Mouse (Mus musculus) embryonic fibroblast, embryonic 13.5 days (primary cell): ENCODE results near the gene Cacna1h. TPM values are rescaled to one million over a fixed set of nuclear protein-coding genes. Genes with fewer than 3 reads are reported as not detected.

Experiments used
- H3K27ac ChIP-seq: 2 replicates; pipeline ENCODE4 v1.5.1; 2012; ENCODE audit warnings: low read length, control low read depth, inconsistent platforms; ENCODE audit not compliant: insufficient read depth
- H3K4me1 ChIP-seq: 2 replicates; pipeline ENCODE4 v1.6.1; 2011; ENCODE audit warnings: low read length; ENCODE audit not compliant: control insufficient read depth, insufficient read depth
- H3K4me3 ChIP-seq: 2 replicates; pipeline ENCODE4 v1.5.1; 2011; ENCODE audit warnings: mild to moderate bottlenecking, control low read depth, low read length; ENCODE audit not compliant: insufficient read depth
- CTCF ChIP-seq: IDR thresholded peaks from 2 replicates; pipeline ENCODE4 v1.5.1; 2011; ENCODE audit warnings: mild to moderate bottlenecking, control low read depth, low read length, moderate library complexity, borderline replicate concordance; ENCODE audit not compliant: insufficient read depth
- POLR2A ChIP-seq: IDR thresholded peaks from 2 replicates; pipeline ENCODE4 v1.6.1; 2011; ENCODE audit warnings: low read depth, mild to moderate bottlenecking, control low read depth, low read length, moderate library complexity
- polyA plus RNA-seq: library from polyadenylated mRNA; stranded (reverse); fragments of >200 nt; gene quantifications from 2 replicates; pipeline ENCODE4 v1.2.4, GENCODE M21; 2011; ENCODE audit warnings: low read depth; ENCODE audit not compliant: missing spikeins, insufficient read length

Cacna1h gene
- polyA plus RNA-seq, 1 experiment: 12.3 TPM

- Histone ChIP-seq H3K27ac (no peak overlapping the region), H3K4me3 (no peak overlapping the region), H3K4me1 (no peaks in the 10 kb centered on the region)
- TF ChIP-seq CTCF (no peak), POLR2A (no peak)
Observed at GRCm38 (mm10) chr17:25445841-25446240, 12.3 kb upstream of the Cacna1h start.

GRCm38 (mm10) chr17:25445074-25445473 is 11.5 kb upstream of the Cacna1h start:
- no peaks in the 10 kb centered on the region for H3K4me1 ChIP-seq
- no peak overlapping the region for H3K4me3 ChIP-seq
- no peak for TF ChIP-seq CTCF
- TF ChIP-seq POLR2A: no peak
- no peak overlapping the region for H3K27ac ChIP-seq

GRCm38 (mm10) chr17:25442889-25443288 is 9.3 kb upstream of the Cacna1h start:
- Histone ChIP-seq H3K4me3 (no peak overlapping the region), H3K4me1 (no peaks in the 10 kb centered on the region), H3K27ac (no peak overlapping the region)
- TF ChIP-seq CTCF (no peak), POLR2A (no peak)

GRCm38 (mm10) chr17:25441417-25441816 is 7.8 kb upstream of the Cacna1h start:
- no peak for TF ChIP-seq CTCF
- no peak for TF ChIP-seq POLR2A
- Histone ChIP-seq H3K4me3 (no peak overlapping the region), H3K4me1 (no peaks in the 10 kb centered on the region), H3K27ac (no peak overlapping the region)

GRCm38 (mm10) chr17:25433223-25433616 is 363 bp downstream of the Cacna1h start:
- no peak for TF ChIP-seq POLR2A
- TF ChIP-seq CTCF: no peak
- H3K27ac ChIP-seq: no peak overlapping the region
- peak overlapping the region; percentile 29 for H3K4me3 ChIP-seq
- H3K4me1 ChIP-seq: no peaks in the 10 kb centered on the region

- TF ChIP-seq POLR2A (no peak), CTCF (no peak)
- Histone ChIP-seq H3K4me1 (no peaks in the 10 kb centered on the region), H3K4me3 (peak overlapping the region; percentile 17), H3K27ac (no peak overlapping the region)
Observed at GRCm38 (mm10) chr17:25432433-25433181, 976 bp downstream of the Cacna1h start.

- Histone ChIP-seq H3K4me1 (no peaks in the 10 kb centered on the region), H3K27ac (no peak overlapping the region), H3K4me3 (no peak overlapping the region)
- TF ChIP-seq POLR2A: no peak
- no peak for TF ChIP-seq CTCF
Observed at GRCm38 (mm10) chr17:25430534-25430933, 3.0 kb downstream of the Cacna1h start.

- TF ChIP-seq CTCF: no peak
- no peak for TF ChIP-seq POLR2A
- no peak overlapping the region for H3K27ac ChIP-seq
- no peak overlapping the region for H3K4me3 ChIP-seq
- H3K4me1 ChIP-seq: no peaks in the 10 kb centered on the region
Observed at GRCm38 (mm10) chr17:25429886-25430285, 3.7 kb downstream of the Cacna1h start.

GRCm38 (mm10) chr17:25429240-25429639 is 4.3 kb downstream of the Cacna1h start:
- Histone ChIP-seq H3K4me3 (no peak overlapping the region), H3K27ac (no peak overlapping the region), H3K4me1 (no peaks in the 10 kb centered on the region)
- no peak for TF ChIP-seq POLR2A
- no peak for TF ChIP-seq CTCF

GRCm38 (mm10) chr17:25427441-25427840 is 6.1 kb downstream of the Cacna1h start:
- TF ChIP-seq CTCF (no peak), POLR2A (no peak)
- no peaks in the 10 kb centered on the region for H3K4me1 ChIP-seq
- no peak overlapping the region for H3K4me3 ChIP-seq
- H3K27ac ChIP-seq: no peak overlapping the region
